Mouse (Mus musculus): Measurements from ENCODE around the gene Uimc1. TPM values are rescaled to one million over a fixed set of nuclear protein-coding genes. Genes with fewer than 3 reads are reported as not detected.

Uimc1 gene
- polyA plus RNA-seq, 1 experiment from 2014 or later: 18.2 TPM

- no peaks in the 10 kb centered on the region for H3K27me3 ChIP-seq (replicated peaks; ENCODE audit: control insufficient read depth, insufficient read depth, low read length)
- peaks cover 24% of the 10 kb centered on the region for H3K4me1 ChIP-seq (ENCODE audit: control insufficient read depth, insufficient read depth, low read depth, low read length)
- ATAC-seq: no peak
- no peak overlapping the region for H3K9ac ChIP-seq (ENCODE audit: low read depth, low read length)
- H3K9me3 ChIP-seq (ENCODE audit: control insufficient read depth, low read length): no peaks in the 10 kb centered on the region
- no peak overlapping the region for H3K4me2 ChIP-seq (ENCODE audit: low read length)
- no peak overlapping the region for H3K27ac ChIP-seq (ENCODE audit: low read depth, low read length)
- peaks cover 5% of the 10 kb centered on the region; the same call in 1 of the 2 replicates for H3K36me3 ChIP-seq (ENCODE audit: control insufficient read depth, insufficient read depth, low read length)
- H3K4me3 ChIP-seq (ENCODE audit: low read length): no peak overlapping the region
- 73% methylated on average over 7 of the region's 7 CpGs for WGBS
These were observed 107.9 kb downstream of the Uimc1 start for GRCm38 (mm10) chr13:54992215-54992614.

- Histone ChIP-seq H3K27ac (ENCODE audit: low read depth, low read length) (no peak overlapping the region), H3K4me2 (ENCODE audit: low read length) (no peak overlapping the region), H3K9me3 (ENCODE audit: control insufficient read depth, low read length) (no peaks in the 10 kb centered on the region), H3K4me3 (ENCODE audit: low read length) (no peak overlapping the region), H3K4me1 (ENCODE audit: control insufficient read depth, insufficient read depth, low read depth, low read length) (peaks cover 11% of the 10 kb centered on the region), H3K36me3 (ENCODE audit: control insufficient read depth, insufficient read depth, low read length) (peaks cover 4% of the 10 kb centered on the region; the same call in 1 of the 2 replicates), H3K27me3 (replicated peaks; ENCODE audit: control insufficient read depth, insufficient read depth, low read length) (no peaks in the 10 kb centered on the region), H3K9ac (ENCODE audit: low read depth, low read length) (no peak overlapping the region)
- WGBS: 46% methylated on average over 7 of the region's 7 CpGs
- ATAC-seq: no peak
These were observed 111.8 kb downstream of the Uimc1 start for GRCm38 (mm10) chr13:54988181-54988760.

GRCm38 (mm10) chr13:54987405-54987804 lies 112.7 kb downstream of the Uimc1 start:
- peaks cover 13% of the 10 kb centered on the region for H3K4me1 ChIP-seq (ENCODE audit: control insufficient read depth, insufficient read depth, low read depth, low read length)
- H3K9me3 ChIP-seq (ENCODE audit: control insufficient read depth, low read length): no peaks in the 10 kb centered on the region
- H3K4me2 ChIP-seq (ENCODE audit: low read length): no peak overlapping the region
- H3K9ac ChIP-seq (ENCODE audit: low read depth, low read length): 0 out of 2 replicates have a peak overlapping the region, but pooled peaks have one; percentile 9
- H3K27me3 ChIP-seq (replicated peaks; ENCODE audit: control insufficient read depth, insufficient read depth, low read length): no peaks in the 10 kb centered on the region
- H3K27ac ChIP-seq (ENCODE audit: low read depth, low read length): no peak overlapping the region
- peaks cover 4% of the 10 kb centered on the region; the same call in 1 of the 2 replicates for H3K36me3 ChIP-seq (ENCODE audit: control insufficient read depth, insufficient read depth, low read length)
- 44% methylated on average over 9 of the region's 9 CpGs for WGBS
- peak; percentile 38 for ATAC-seq
- H3K4me3 ChIP-seq (ENCODE audit: low read length): no peak overlapping the region

GRCm38 (mm10) chr13:54983614-54984013 lies 116.5 kb downstream of the Uimc1 start:
- Histone ChIP-seq H3K36me3 (ENCODE audit: control insufficient read depth, insufficient read depth, low read length) (no peaks in the 10 kb centered on the region), H3K4me3 (ENCODE audit: low read length) (no peak overlapping the region), H3K27ac (ENCODE audit: low read depth, low read length) (no peak overlapping the region), H3K9me3 (ENCODE audit: control insufficient read depth, low read length) (no peaks in the 10 kb centered on the region), H3K9ac (ENCODE audit: low read depth, low read length) (no peak overlapping the region), H3K4me1 (ENCODE audit: control insufficient read depth, insufficient read depth, low read depth, low read length) (peaks cover 25% of the 10 kb centered on the region), H3K27me3 (replicated peaks; ENCODE audit: control insufficient read depth, insufficient read depth, low read length) (no peaks in the 10 kb centered on the region), H3K4me2 (ENCODE audit: low read length) (no peak overlapping the region)
- WGBS: 53% methylated on average over 2 of the region's 2 CpGs
- no peak for ATAC-seq

- no peak overlapping the region for H3K27ac ChIP-seq (ENCODE audit: low read depth, low read length)
- no peak overlapping the region for H3K4me2 ChIP-seq (ENCODE audit: low read length)
- no peak for ATAC-seq
- no peak overlapping the region for H3K4me3 ChIP-seq (ENCODE audit: low read length)
- peaks cover 31% of the 10 kb centered on the region for H3K4me1 ChIP-seq (ENCODE audit: control insufficient read depth, insufficient read depth, low read depth, low read length)
- H3K9ac ChIP-seq (ENCODE audit: low read depth, low read length): no peak overlapping the region
- WGBS: 86% methylated on average over 8 of the region's 8 CpGs
- no peaks in the 10 kb centered on the region for H3K36me3 ChIP-seq (ENCODE audit: control insufficient read depth, insufficient read depth, low read length)
- H3K9me3 ChIP-seq (ENCODE audit: control insufficient read depth, low read length): no peaks in the 10 kb centered on the region
- H3K27me3 ChIP-seq (replicated peaks; ENCODE audit: control insufficient read depth, insufficient read depth, low read length): no peaks in the 10 kb centered on the region
These were observed 117.1 kb downstream of the Uimc1 start for GRCm38 (mm10) chr13:54983001-54983400.

- peak overlapping the region; percentile 5; the same call in 1 of the 2 replicates for H3K9ac ChIP-seq (ENCODE audit: low read depth, low read length)
- peak; percentile 35; the same call in 1 of the 2 replicates for ATAC-seq
- no peaks in the 10 kb centered on the region for H3K27me3 ChIP-seq (replicated peaks; ENCODE audit: control insufficient read depth, insufficient read depth, low read length)
- peaks cover 25% of the 10 kb centered on the region for H3K4me1 ChIP-seq (ENCODE audit: control insufficient read depth, insufficient read depth, low read depth, low read length)
- 57% methylated on average over 12 of the region's 12 CpGs for WGBS
- no peak overlapping the region for H3K4me2 ChIP-seq (ENCODE audit: low read length)
- no peak overlapping the region for H3K27ac ChIP-seq (ENCODE audit: low read depth, low read length)
- no peaks in the 10 kb centered on the region for H3K36me3 ChIP-seq (ENCODE audit: control insufficient read depth, insufficient read depth, low read length)
- no peaks in the 10 kb centered on the region for H3K9me3 ChIP-seq (ENCODE audit: control insufficient read depth, low read length)
- no peak overlapping the region for H3K4me3 ChIP-seq (ENCODE audit: low read length)
These were observed 119.1 kb downstream of the Uimc1 start for GRCm38 (mm10) chr13:54980957-54981356.

- ATAC-seq: no peak
- no peaks in the 10 kb centered on the region for H3K36me3 ChIP-seq (ENCODE audit: control insufficient read depth, insufficient read depth, low read length)
- H3K4me2 ChIP-seq (ENCODE audit: low read length): no peak overlapping the region
- H3K4me1 ChIP-seq (ENCODE audit: control insufficient read depth, insufficient read depth, low read depth, low read length): peaks cover 35% of the 10 kb centered on the region
- no peak overlapping the region for H3K9ac ChIP-seq (ENCODE audit: low read depth, low read length)
- 45% methylated on average over 8 of the region's 8 CpGs for WGBS
- no peaks in the 10 kb centered on the region for H3K27me3 ChIP-seq (replicated peaks; ENCODE audit: control insufficient read depth, insufficient read depth, low read length)
- H3K4me3 ChIP-seq (ENCODE audit: low read length): no peak overlapping the region
- H3K27ac ChIP-seq (ENCODE audit: low read depth, low read length): peak overlapping the region; percentile 39; the same call in 1 of the 2 replicates
- no peaks in the 10 kb centered on the region for H3K9me3 ChIP-seq (ENCODE audit: control insufficient read depth, low read length)
These were observed 121.3 kb downstream of the Uimc1 start for GRCm38 (mm10) chr13:54978804-54979203.

Other genes with a start within 250 kb of the Uimc1 start
- 12.3 and 16.2 TPM in 2 replicates for gene Unc5a, start 150.9 kb downstream of the Uimc1 start, polyA plus RNA-seq (2015; fragmentation: Nextera tagmentation; extraction: Ambion mirVana)
- gene Hk3, start 78.9 kb downstream of the Uimc1 start, polyA plus RNA-seq (2015; fragmentation: Nextera tagmentation; extraction: Ambion mirVana): 1.1 and 1.2 TPM in 2 replicates
- 29.8 and 30.6 TPM in 2 replicates for gene Zfp346, start 5.0 kb upstream of the Uimc1 start, polyA plus RNA-seq (2015; fragmentation: Nextera tagmentation; extraction: Ambion mirVana)
- gene Gm17617, start 33.2 kb upstream of the Uimc1 start, polyA plus RNA-seq (2015; fragmentation: Nextera tagmentation; extraction: Ambion mirVana): not detected in 2 replicates
- gene Fgfr4, start 52.3 kb upstream of the Uimc1 start, polyA plus RNA-seq (2015; fragmentation: Nextera tagmentation; extraction: Ambion mirVana): 1.3 and 1.6 TPM in 2 replicates
- gene Nsd1, start 109.5 kb upstream of the Uimc1 start, polyA plus RNA-seq (2015; fragmentation: Nextera tagmentation; extraction: Ambion mirVana): 40.8 and 46.3 TPM in 2 replicates
- gene Prelid1, start 220.2 kb upstream of the Uimc1 start, polyA plus RNA-seq (2015; fragmentation: Nextera tagmentation; extraction: Ambion mirVana): 347 and 353 TPM in 2 replicates
- 95.4 and 97.6 TPM in 2 replicates for gene Rab24, start 221.6 kb upstream of the Uimc1 start, polyA plus RNA-seq (2015; fragmentation: Nextera tagmentation; extraction: Ambion mirVana)
- gene Mxd3, start 229.5 kb upstream of the Uimc1 start, polyA plus RNA-seq (2015; fragmentation: Nextera tagmentation; extraction: Ambion mirVana): 10.9 and 12.4 TPM in 2 replicates